Mouse (Mus musculus): ENCODE measurements at regions not wholly inside any gene's neighbourhood (a gene's known extent, or its start where the extent isn't known, plus 50 kb on each side); places are given as distances from the start of the nearest gene placed in this dataset.

GRCm38 (mm10) chr16:78004016-78004415 lies 297.3 kb upstream of the Cxadr start:
- no peak for DNase-seq (ENCODE audit: low spot score)
- no peak overlapping the region for H3K9ac ChIP-seq (ENCODE audit: low read depth, low read length)
- no peak overlapping the region for H3K4me3 ChIP-seq (ENCODE audit: low read depth, low read length)
- H3K27me3 ChIP-seq (ENCODE audit: control insufficient read depth, insufficient read depth, low read length) = no peaks in the 10 kb centered on the region
- H3K4me1 ChIP-seq (replicated peaks; ENCODE audit: control insufficient read depth, insufficient read depth, low read length) = no peaks in the 10 kb centered on the region
- H3K27ac ChIP-seq (ENCODE audit: low read depth, low read length) = no peak overlapping the region
- H3K9me3 ChIP-seq (ENCODE audit: control insufficient read depth, low read length) = no peaks in the 10 kb centered on the region
- H3K36me3 ChIP-seq (ENCODE audit: control insufficient read depth, insufficient read depth, low read length) = no peaks in the 10 kb centered on the region
- 79% methylated on average over 5 of the region's 5 CpGs for WGBS
- no peak for ATAC-seq (ENCODE audit: low FRiP score)
- no peak overlapping the region for H3K4me2 ChIP-seq (replicated peaks; ENCODE audit: low read depth, low read length)

- H3K36me3 ChIP-seq (ENCODE audit: control insufficient read depth, insufficient read depth, low read length) = no peaks in the 10 kb centered on the region
- no peaks in the 10 kb centered on the region for H3K27me3 ChIP-seq (ENCODE audit: control insufficient read depth, insufficient read depth, low read length)
- ATAC-seq (ENCODE audit: low FRiP score) = no peak
- H3K4me1 ChIP-seq (replicated peaks; ENCODE audit: control insufficient read depth, insufficient read depth, low read length) = no peaks in the 10 kb centered on the region
- no peak overlapping the region for H3K4me3 ChIP-seq (ENCODE audit: low read depth, low read length)
- H3K27ac ChIP-seq (ENCODE audit: low read depth, low read length) = no peak overlapping the region
- H3K9ac ChIP-seq (ENCODE audit: low read depth, low read length) = no peak overlapping the region
- no peak overlapping the region for H3K4me2 ChIP-seq (replicated peaks; ENCODE audit: low read depth, low read length)
- WGBS = 84% methylated on average over 4 of the region's 4 CpGs
- no peaks in the 10 kb centered on the region for H3K9me3 ChIP-seq (ENCODE audit: control insufficient read depth, low read length)
- no peak for DNase-seq (ENCODE audit: low spot score)
These were observed 308.3 kb upstream of the Cxadr start for GRCm38 (mm10) chr16:77992986-77993385.

GRCm38 (mm10) chr16:77989791-77990325 lies 311.4 kb upstream of the Cxadr start:
- no peak overlapping the region for H3K4me3 ChIP-seq (ENCODE audit: low read depth, low read length)
- ATAC-seq (ENCODE audit: low FRiP score) = no peak
- no peaks in the 10 kb centered on the region for H3K9me3 ChIP-seq (ENCODE audit: control insufficient read depth, low read length)
- WGBS = 88% methylated on average over 4 of the region's 4 CpGs
- no peak for DNase-seq (ENCODE audit: low spot score)
- no peaks in the 10 kb centered on the region for H3K36me3 ChIP-seq (ENCODE audit: control insufficient read depth, insufficient read depth, low read length)
- H3K27me3 ChIP-seq (ENCODE audit: control insufficient read depth, insufficient read depth, low read length) = no peaks in the 10 kb centered on the region
- H3K27ac ChIP-seq (ENCODE audit: low read depth, low read length) = no peak overlapping the region
- H3K4me1 ChIP-seq (replicated peaks; ENCODE audit: control insufficient read depth, insufficient read depth, low read length) = no peaks in the 10 kb centered on the region
- no peak overlapping the region for H3K9ac ChIP-seq (ENCODE audit: low read depth, low read length)
- H3K4me2 ChIP-seq (replicated peaks; ENCODE audit: low read depth, low read length) = no peak overlapping the region

GRCm38 (mm10) chr16:77989139-77989538 lies 312.1 kb upstream of the Cxadr start:
- WGBS = 95% methylated on average over 5 of the region's 5 CpGs
- no peaks in the 10 kb centered on the region for H3K27me3 ChIP-seq (ENCODE audit: control insufficient read depth, insufficient read depth, low read length)
- no peak for ATAC-seq (ENCODE audit: low FRiP score)
- no peak overlapping the region for H3K4me3 ChIP-seq (ENCODE audit: low read depth, low read length)
- no peak overlapping the region for H3K9ac ChIP-seq (ENCODE audit: low read depth, low read length)
- H3K9me3 ChIP-seq (ENCODE audit: control insufficient read depth, low read length) = no peaks in the 10 kb centered on the region
- H3K36me3 ChIP-seq (ENCODE audit: control insufficient read depth, insufficient read depth, low read length) = no peaks in the 10 kb centered on the region
- no peak overlapping the region for H3K27ac ChIP-seq (ENCODE audit: low read depth, low read length)
- H3K4me1 ChIP-seq (replicated peaks; ENCODE audit: control insufficient read depth, insufficient read depth, low read length) = no peaks in the 10 kb centered on the region
- DNase-seq (ENCODE audit: low spot score) = peak; percentile 25
- H3K4me2 ChIP-seq (replicated peaks; ENCODE audit: low read depth, low read length) = no peak overlapping the region

- no peak overlapping the region for H3K27ac ChIP-seq (ENCODE audit: low read depth, low read length)
- H3K9ac ChIP-seq (ENCODE audit: low read depth, low read length) = no peak overlapping the region
- H3K4me2 ChIP-seq (replicated peaks; ENCODE audit: low read depth, low read length) = no peak overlapping the region
- no peak overlapping the region for H3K4me3 ChIP-seq (ENCODE audit: low read depth, low read length)
- ATAC-seq (ENCODE audit: low FRiP score) (no peak), DNase-seq (ENCODE audit: low spot score) (no peak)
- H3K9me3 ChIP-seq (ENCODE audit: control insufficient read depth, low read length) = no peaks in the 10 kb centered on the region
- 62% methylated on average over 10 of the region's 10 CpGs for WGBS
- no peaks in the 10 kb centered on the region for H3K27me3 ChIP-seq (ENCODE audit: control insufficient read depth, insufficient read depth, low read length)
- no peaks in the 10 kb centered on the region for H3K36me3 ChIP-seq (ENCODE audit: control insufficient read depth, insufficient read depth, low read length)
- H3K4me1 ChIP-seq (replicated peaks; ENCODE audit: control insufficient read depth, insufficient read depth, low read length) = no peaks in the 10 kb centered on the region
These were observed 314.3 kb upstream of the Cxadr start for GRCm38 (mm10) chr16:77986884-77987529.

- WGBS = 97% methylated on average over 1 of the region's 1 CpGs
- no peaks in the 10 kb centered on the region for H3K36me3 ChIP-seq (ENCODE audit: control insufficient read depth, insufficient read depth, low read length)
These were observed 346.9 kb upstream of the Gm11146 start for GRCm38 (mm10) chr16:77948785-77949184.

GRCm38 (mm10) chr16:77945442-77945841 lies 343.5 kb upstream of the Gm11146 start:
- H3K36me3 ChIP-seq (ENCODE audit: control insufficient read depth, insufficient read depth, low read length) = no peaks in the 10 kb centered on the region
- no peaks in the 10 kb centered on the region for H3K9me3 ChIP-seq (ENCODE audit: control insufficient read depth, low read length)
- 67% methylated on average over 2 of the region's 2 CpGs for WGBS
- H3K4me1 ChIP-seq (replicated peaks; ENCODE audit: control insufficient read depth, insufficient read depth, low read length) = no peaks in the 10 kb centered on the region
- no peak overlapping the region for H3K4me3 ChIP-seq (ENCODE audit: low read depth, low read length)
- H3K9ac ChIP-seq (ENCODE audit: low read depth, low read length) = no peak overlapping the region
- ATAC-seq (ENCODE audit: low FRiP score) = no peak
- H3K4me2 ChIP-seq (replicated peaks; ENCODE audit: low read depth, low read length) = no peak overlapping the region
- no peak overlapping the region for H3K27ac ChIP-seq (ENCODE audit: low read depth, low read length)
- no peak for DNase-seq (ENCODE audit: low spot score)
- H3K27me3 ChIP-seq (ENCODE audit: control insufficient read depth, insufficient read depth, low read length) = no peaks in the 10 kb centered on the region

More at GRCm38 (mm10) chr16:77948785-77949184, 346.9 kb upstream of the Gm11146 start:
- no peak for DNase-seq (ENCODE audit: low spot score)
- no peak overlapping the region for H3K4me3 ChIP-seq (ENCODE audit: low read depth, low read length)
- no peaks in the 10 kb centered on the region for H3K9me3 ChIP-seq (ENCODE audit: control insufficient read depth, low read length)
- H3K4me2 ChIP-seq (replicated peaks; ENCODE audit: low read depth, low read length) = no peak overlapping the region
- no peaks in the 10 kb centered on the region for H3K27me3 ChIP-seq (ENCODE audit: control insufficient read depth, insufficient read depth, low read length)
- no peak overlapping the region for H3K9ac ChIP-seq (ENCODE audit: low read depth, low read length)
- H3K27ac ChIP-seq (ENCODE audit: low read depth, low read length) = no peak overlapping the region
- ATAC-seq (ENCODE audit: low FRiP score) = no peak
- no peaks in the 10 kb centered on the region for H3K4me1 ChIP-seq (replicated peaks; ENCODE audit: control insufficient read depth, insufficient read depth, low read length)

- H3K36me3 ChIP-seq (ENCODE audit: control insufficient read depth, insufficient read depth, low read length) = no peaks in the 10 kb centered on the region
- no peak overlapping the region for H3K4me2 ChIP-seq (replicated peaks; ENCODE audit: low read depth, low read length)
- H3K27me3 ChIP-seq (ENCODE audit: control insufficient read depth, insufficient read depth, low read length) = no peaks in the 10 kb centered on the region
- WGBS = 86% methylated on average over 9 of the region's 9 CpGs
- H3K27ac ChIP-seq (ENCODE audit: low read depth, low read length) = no peak overlapping the region
- no peaks in the 10 kb centered on the region for H3K9me3 ChIP-seq (ENCODE audit: control insufficient read depth, low read length)
- no peaks in the 10 kb centered on the region for H3K4me1 ChIP-seq (replicated peaks; ENCODE audit: control insufficient read depth, insufficient read depth, low read length)
- H3K9ac ChIP-seq (ENCODE audit: low read depth, low read length) = no peak overlapping the region
- ATAC-seq (ENCODE audit: low FRiP score) = no peak
- no peak overlapping the region for H3K4me3 ChIP-seq (ENCODE audit: low read depth, low read length)
- no peak for DNase-seq (ENCODE audit: low spot score)
These were observed 329.3 kb upstream of the Gm11146 start for GRCm38 (mm10) chr16:77931025-77931723.

Data from hindbrain, embryonic 11.5 days (tissue).